Mouse (Mus musculus) testis, postnatal 10 days (tissue): ENCODE results near the gene Gba.

ENCODE experiments used
- DNase-seq: peaks from one replicate; pipeline ENCODE4 v3.0.0; 2021; ENCODE audit warnings: low spot score

Gene Gba

GRCm38 (mm10) chr3:89182531-89183057 lies 20.1 kb upstream of the Gba start:
- no peak for DNase-seq

- DNase-seq, result peak; percentile 90
Observed at GRCm38 (mm10) chr3:89183058-89183958, 19.4 kb upstream of the Gba start, which contains the start of gene Fam189b. TSS of gene Fam189b (plus strand) at chr3:89183143.

- no peak for DNase-seq
Observed at GRCm38 (mm10) chr3:89183959-89184315, 18.8 kb upstream of the Gba start.

GRCm38 (mm10) chr3:89187197-89187596 lies 15.5 kb upstream of the Gba start:
- DNase-seq, result no peak

GRCm38 (mm10) chr3:89187690-89188477 lies 14.8 kb upstream of the Gba start:
- no peak for DNase-seq

- no peak for DNase-seq
Observed at GRCm38 (mm10) chr3:89188478-89188875, 14.3 kb upstream of the Gba start.

- no peak for DNase-seq
Observed at GRCm38 (mm10) chr3:89190436-89190835, 12.3 kb upstream of the Gba start.

GRCm38 (mm10) chr3:89193351-89193750 lies 9.4 kb upstream of the Gba start:
- no peak for DNase-seq

GRCm38 (mm10) chr3:89193853-89194252 lies 8.9 kb upstream of the Gba start:
- DNase-seq, result no peak

GRCm38 (mm10) chr3:89195979-89196877 lies 6.5 kb upstream of the Gba start:
- peak; percentile 96 for DNase-seq

- DNase-seq, result no peak
Observed at GRCm38 (mm10) chr3:89199839-89200238, 2.9 kb upstream of the Gba start.

- DNase-seq, result no peak
Observed at GRCm38 (mm10) chr3:89203142-89203514, 400 bp downstream of the Gba start.

- DNase-seq, result no peak
Observed at GRCm38 (mm10) chr3:89206079-89206478, 3.4 kb downstream of the Gba start.

- DNase-seq, result no peak
Observed at GRCm38 (mm10) chr3:89206695-89207094, 4.0 kb downstream of the Gba start.

GRCm38 (mm10) chr3:89208075-89208657 lies 5.4 kb downstream of the Gba start:
- DNase-seq, result no peak

- DNase-seq, result no peak
Observed at GRCm38 (mm10) chr3:89208736-89209135, 6.0 kb downstream of the Gba start.

GRCm38 (mm10) chr3:89209731-89210130 lies 7.0 kb downstream of the Gba start:
- DNase-seq, result peak; percentile 42

GRCm38 (mm10) chr3:89210162-89210561 lies 7.4 kb downstream of the Gba start:
- DNase-seq, result no peak

GRCm38 (mm10) chr3:89210731-89211130 lies 8.0 kb downstream of the Gba start:
- DNase-seq, result no peak

GRCm38 (mm10) chr3:89213803-89214530 lies 11.2 kb downstream of the Gba start:
- DNase-seq, result peak; percentile 95
